Mouse (Mus musculus): Measurements from ENCODE around the gene Chrm4. TPM values are rescaled to one million over a fixed set of nuclear protein-coding genes. Genes with fewer than 3 reads are reported as not detected.
A peak's percentile ranks its signal among the peaks of the same experiment; 100 is the strongest.

The Chrm4 gene
- total RNA-seq, 2 experiments from 2014 or later: 0.17 TPM; not detected in 1

- peak; percentile 11 for ATAC-seq (replicated peaks; ENCODE audit: poor library complexity)
These were observed 5.1 kb upstream of the Chrm4 start for GRCm38 (mm10) chr2:91921790-91922570.

- ATAC-seq (replicated peaks; ENCODE audit: poor library complexity): no peak
These were observed 4.2 kb upstream of the Chrm4 start for GRCm38 (mm10) chr2:91922586-91923414.

GRCm38 (mm10) chr2:91923415-91924337, 3.4 kb upstream of the Chrm4 start:
- ATAC-seq (replicated peaks; ENCODE audit: poor library complexity): peak; percentile 67

- no peak for ATAC-seq (replicated peaks; ENCODE audit: poor library complexity)
These were observed 2.3 kb upstream of the Chrm4 start for GRCm38 (mm10) chr2:91924726-91925125.

- ATAC-seq (replicated peaks; ENCODE audit: poor library complexity): no peak
These were observed 1.6 kb upstream of the Chrm4 start for GRCm38 (mm10) chr2:91925442-91925841.

GRCm38 (mm10) chr2:91927826-91928533, 931 bp downstream of the Chrm4 start:
- peak; percentile 49 for ATAC-seq (replicated peaks; ENCODE audit: poor library complexity)

GRCm38 (mm10) chr2:91928534-91929350, 1.7 kb downstream of the Chrm4 start:
- ATAC-seq (replicated peaks; ENCODE audit: poor library complexity): no peak

- ATAC-seq (replicated peaks; ENCODE audit: poor library complexity): no peak
These were observed 2.4 kb downstream of the Chrm4 start for GRCm38 (mm10) chr2:91929455-91929854.

GRCm38 (mm10) chr2:91929936-91930335, 2.9 kb downstream of the Chrm4 start:
- peak; percentile 24; the same call in 1 of the 2 replicates for ATAC-seq (replicated peaks; ENCODE audit: poor library complexity)

- no peak for ATAC-seq (replicated peaks; ENCODE audit: poor library complexity)
These were observed 3.8 kb downstream of the Chrm4 start for GRCm38 (mm10) chr2:91930761-91931291.

- no peak for ATAC-seq (replicated peaks; ENCODE audit: poor library complexity)
These were observed 4.5 kb downstream of the Chrm4 start for GRCm38 (mm10) chr2:91931328-91932159.

- no peak for ATAC-seq (replicated peaks; ENCODE audit: poor library complexity)
These were observed 5.2 kb downstream of the Chrm4 start, which contains the start of gene Mdk for GRCm38 (mm10) chr2:91932160-91932711. Mdk (minus strand) TSS chr2:91932297.

GRCm38 (mm10) chr2:91932737-91933350, 5.8 kb downstream of the Chrm4 start:
- ATAC-seq (replicated peaks; ENCODE audit: poor library complexity): no peak

- no peak for ATAC-seq (replicated peaks; ENCODE audit: poor library complexity)
These were observed 6.4 kb downstream of the Chrm4 start for GRCm38 (mm10) chr2:91933471-91933870.

GRCm38 (mm10) chr2:91934016-91934415, 7.0 kb downstream of the Chrm4 start:
- peak; percentile 22; the same call in 1 of the 2 replicates for ATAC-seq (replicated peaks; ENCODE audit: poor library complexity)

- ATAC-seq (replicated peaks; ENCODE audit: poor library complexity): no peak
These were observed 7.9 kb downstream of the Chrm4 start for GRCm38 (mm10) chr2:91934826-91935525.

- no peak for ATAC-seq (replicated peaks; ENCODE audit: poor library complexity)
These were observed 9.1 kb downstream of the Chrm4 start for GRCm38 (mm10) chr2:91936154-91936553.

Data from megakaryocyte progenitor cell, adult 5-6 weeks (primary cell).